Mouse (Mus musculus): ENCODE results near the gene Xpo5.

GRCm38 (mm10) chr17:46254106-46254505, 51.5 kb downstream of the Xpo5 start:
- TF ChIP-seq EP300 (IDR thresholded peaks at IDR 0.05; ENCODE audit: low read depth) (no peak), CTCF (IDR thresholded peaks at IDR 0.05; ENCODE audit: low read depth) (no peak)

Data from heart, postnatal 0 days (tissue).